Mouse (Mus musculus) E14TG2a.4 (cell line): ENCODE data around the gene Per3.

Experiments used
- CTCF ChIP-seq: conservative IDR thresholded peaks from 2 replicates; pipeline ENCODE4 v1.5.1; 2014; ENCODE audit warnings: low read length
- NANOG ChIP-seq: IDR thresholded peaks from 2 replicates; pipeline ENCODE4 v1.6.1; 2014; ENCODE audit warnings: borderline replicate concordance, low read length, mixed read lengths

DNA sequence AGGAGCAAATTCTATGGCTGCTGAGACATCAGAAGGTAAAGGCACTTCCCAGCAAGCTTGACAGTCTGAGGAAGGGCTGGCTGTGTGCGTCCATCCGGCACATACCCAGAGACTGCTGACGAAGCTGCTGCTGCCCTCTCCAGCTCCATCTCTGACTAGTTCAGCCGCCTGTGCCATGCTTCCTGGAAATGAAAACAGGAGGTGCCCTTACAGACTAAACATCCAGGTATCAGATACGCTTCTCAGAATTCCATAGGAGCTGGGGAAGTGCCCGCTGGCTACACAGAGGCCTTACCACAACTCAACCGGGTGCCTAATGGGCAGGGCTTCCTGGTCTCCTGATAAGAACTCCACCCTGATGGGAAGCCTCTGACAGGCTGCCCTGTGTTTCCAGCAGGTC lies 85.9 kb downstream of the Per3 start:
- no peak for TF ChIP-seq CTCF
- TF ChIP-seq NANOG, result no peak
